Mouse (Mus musculus) cerebellum, adult 18-20 months (tissue): ENCODE results near the gene Clcn6.
A peak's percentile ranks its signal among the peaks of the same experiment; 100 is the strongest.
"Not testable (repeated sequence)": the region's sequence is repeated elsewhere in the genome, so short reads cannot be mapped to it uniquely, and the experiment has no call there.

ENCODE experiments used
- DNase-seq, 2 experiments: peaks; one replicate each; pipeline ENCODE4 v3.0.0; 2021

Gene Clcn6

GRCm38 (mm10) chr4:148065702-148066400 is 27.2 kb upstream of the Clcn6 start:
- no peak for DNase-seq

- no peak for DNase-seq
Observed at GRCm38 (mm10) chr4:148061086-148061480, 22.5 kb upstream of the Clcn6 start.

GRCm38 (mm10) chr4:148060120-148061085 is 21.8 kb upstream of the Clcn6 start:
- DNase-seq = peak in 1 of 2 experiments; percentile 36

DNA sequence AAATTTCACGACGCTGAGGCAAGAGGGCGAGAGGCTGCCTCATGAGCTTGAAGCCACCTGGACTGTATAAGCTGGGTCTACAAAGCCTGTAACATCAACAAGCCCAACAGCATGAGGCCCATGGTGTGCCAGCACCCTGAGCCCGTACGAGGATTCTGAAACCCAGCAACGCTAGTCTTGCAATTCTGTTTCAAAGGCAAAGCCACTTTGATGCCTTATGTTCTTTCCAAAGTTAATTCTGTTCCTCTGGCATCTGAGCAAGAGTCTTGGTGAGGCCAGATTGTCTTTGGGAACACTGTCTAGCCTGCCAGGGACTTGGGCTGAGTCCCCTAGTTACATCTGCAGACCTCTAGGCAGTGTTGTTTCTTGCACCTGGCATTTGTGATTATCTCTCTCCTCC is 20.4 kb upstream of the Clcn6 start:
- DNase-seq = no peak

DNA sequence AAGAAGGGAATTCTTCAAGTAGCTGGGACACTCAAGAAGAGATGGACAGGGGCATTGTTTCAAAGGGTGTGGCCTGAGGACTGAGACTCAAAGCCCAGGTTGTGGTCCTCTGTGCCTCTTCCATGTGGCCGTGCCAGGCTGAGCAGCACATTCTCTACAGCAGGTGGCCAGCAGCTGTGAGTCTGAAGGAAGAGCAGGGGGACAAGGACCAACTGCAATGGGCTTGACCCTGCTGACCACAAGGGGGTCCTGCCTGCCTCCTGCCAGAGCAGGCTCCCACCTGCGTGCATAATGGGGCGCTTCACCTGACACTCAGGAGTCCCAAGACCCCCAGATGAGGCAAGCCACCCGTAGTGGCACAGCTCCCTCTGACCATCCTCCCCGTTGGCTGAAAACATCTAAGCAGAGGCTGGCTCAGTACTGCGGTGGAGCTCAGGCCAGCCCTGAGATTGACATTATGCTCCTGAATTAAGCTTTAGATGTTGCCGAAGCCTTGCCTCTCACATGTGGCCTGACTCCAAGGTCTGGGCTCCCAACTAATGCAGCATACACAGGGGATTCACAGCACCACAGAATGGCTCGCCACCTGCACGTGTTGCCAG is 19.7 kb upstream of the Clcn6 start:
- no peak for DNase-seq

DNA sequence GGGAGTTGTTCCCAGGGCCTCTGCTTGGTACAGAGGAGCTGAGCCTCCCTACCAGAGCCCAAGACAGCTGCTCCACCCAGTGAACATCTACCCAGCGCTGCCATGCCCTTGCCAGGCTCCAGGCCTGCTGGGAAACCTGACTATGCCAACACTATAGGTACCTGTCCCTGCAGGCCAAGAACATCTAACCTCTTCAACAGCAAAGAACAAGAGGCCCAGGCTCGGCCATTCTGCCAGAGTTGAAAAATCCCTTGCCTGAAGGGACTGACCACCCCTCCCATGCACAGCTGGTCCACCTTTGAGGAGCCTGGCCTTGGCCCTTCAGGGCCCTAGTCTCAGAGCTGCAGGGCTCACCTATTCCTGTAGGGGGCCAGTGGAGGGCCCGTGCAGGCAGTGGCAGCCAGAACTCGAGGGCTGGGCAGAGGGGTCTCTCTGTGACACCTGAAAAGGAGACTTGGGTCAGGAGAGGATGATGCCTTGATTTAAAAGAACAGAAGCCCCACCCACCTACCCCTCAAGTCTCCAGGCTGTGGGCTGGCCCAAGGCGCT is 19.1 kb upstream of the Clcn6 start:
- no peak for DNase-seq

GRCm38 (mm10) chr4:148056801-148057200 is 18.2 kb upstream of the Clcn6 start:
- DNase-seq = peak in 1 of 2 experiments; percentile 44

DNA sequence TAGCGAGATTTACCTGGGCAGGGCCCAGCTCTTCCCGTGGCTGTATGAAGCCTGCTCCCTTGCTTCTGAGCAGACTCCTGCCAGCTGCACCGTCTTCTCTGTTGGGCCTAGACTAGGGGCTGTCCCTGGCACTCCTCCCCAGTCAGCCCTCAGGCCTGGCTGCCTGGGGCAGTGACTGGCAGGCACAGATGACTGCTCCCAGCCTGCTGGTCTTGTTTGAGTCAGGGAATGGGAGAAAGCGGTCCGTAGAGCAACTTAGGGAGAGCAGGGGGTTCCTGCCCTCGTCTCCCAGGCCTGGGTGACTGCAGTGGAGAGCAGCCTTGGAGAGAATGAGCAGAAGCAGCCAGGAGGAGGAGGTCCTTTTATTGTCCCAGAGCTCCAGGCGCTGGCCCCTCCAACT is 17.6 kb upstream of the Clcn6 start:
- no peak for DNase-seq

GRCm38 (mm10) chr4:148054961-148055695 is 16.5 kb upstream of the Clcn6 start:
- DNase-seq = peak; percentile 66 to 72

GRCm38 (mm10) chr4:148053417-148053920 is 14.8 kb upstream of the Clcn6 start:
- no peak for DNase-seq

DNA sequence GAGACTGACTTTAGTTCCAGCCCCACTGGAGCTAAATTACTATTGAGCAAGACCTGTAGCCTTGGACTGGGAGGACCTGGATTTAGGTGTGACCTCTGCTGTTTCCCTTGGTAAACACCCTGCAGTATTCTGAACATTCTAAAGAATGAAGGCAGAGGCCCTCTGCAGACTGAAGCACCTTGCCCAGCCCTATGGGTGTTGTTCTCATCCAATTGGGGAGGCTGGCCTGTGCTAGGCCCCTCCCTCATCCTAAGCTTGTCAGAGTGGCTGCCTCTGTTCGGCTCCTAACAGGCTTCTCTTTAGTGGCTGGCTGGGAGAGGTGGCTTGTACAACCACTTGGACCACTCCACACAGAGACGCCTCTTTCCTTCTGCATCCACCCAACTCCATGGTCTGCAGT is 14.4 kb upstream of the Clcn6 start:
- no peak for DNase-seq

DNA sequence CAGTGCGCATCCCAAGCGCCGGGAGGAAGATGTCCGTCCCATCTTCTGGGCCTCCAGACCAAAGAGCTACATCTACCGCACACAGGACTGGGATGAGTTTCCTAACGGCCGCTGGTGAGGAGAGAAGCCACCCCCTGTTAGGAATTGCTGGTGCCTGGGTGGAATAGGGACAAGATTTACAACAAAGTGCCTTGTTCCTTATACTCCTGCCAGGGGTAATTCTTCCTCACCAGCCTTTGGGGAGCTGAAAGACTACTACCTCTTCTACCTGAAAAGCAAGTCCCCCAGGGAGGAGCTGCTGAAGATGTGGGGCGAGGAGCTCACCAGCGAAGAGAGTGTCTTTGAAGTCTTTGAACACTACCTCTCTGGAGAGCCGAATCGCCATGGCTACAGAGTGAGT is 13.3 kb upstream of the Clcn6 start:
- no peak for DNase-seq

GRCm38 (mm10) chr4:148051046-148051776 is 12.6 kb upstream of the Clcn6 start:
- DNase-seq = no peak

DNA sequence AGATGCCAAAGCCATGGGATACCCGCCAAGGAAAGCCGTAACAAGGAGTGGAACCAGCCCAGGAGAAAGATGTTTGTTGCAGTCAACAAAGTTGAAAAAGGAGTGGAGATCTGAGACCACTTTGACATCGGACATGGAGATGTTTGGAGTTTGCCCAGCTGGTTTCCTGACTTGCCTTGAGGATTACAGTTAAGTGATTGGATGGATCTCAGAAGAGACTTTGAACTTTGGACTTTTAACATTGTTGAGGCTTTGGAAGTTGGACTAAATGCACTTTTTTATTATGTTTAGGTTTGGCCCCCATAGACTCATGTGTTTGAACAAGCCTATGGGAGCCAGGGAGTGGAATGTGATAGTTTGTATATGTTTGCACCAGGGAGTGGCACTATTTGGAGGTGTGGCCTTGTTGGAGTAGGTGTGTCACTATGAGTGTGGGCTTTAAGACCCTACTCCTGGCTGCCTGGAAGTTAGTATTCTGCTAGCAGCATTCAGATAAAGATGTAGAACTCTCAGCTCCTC is 11.8 kb upstream of the Clcn6 start:
- not testable (repeated sequence) for DNase-seq

- no peak for DNase-seq
Observed at GRCm38 (mm10) chr4:148046450-148047031, 7.9 kb upstream of the Clcn6 start.

- no peak for DNase-seq
Observed at GRCm38 (mm10) chr4:148044113-148044512, 5.5 kb upstream of the Clcn6 start.

GRCm38 (mm10) chr4:148043327-148043726 is 4.7 kb upstream of the Clcn6 start:
- DNase-seq = peak in 1 of 2 experiments; percentile 32

- DNase-seq = peak; percentile 29 to 43
Observed at GRCm38 (mm10) chr4:148041611-148042191, 3.1 kb upstream of the Clcn6 start.

DNA sequence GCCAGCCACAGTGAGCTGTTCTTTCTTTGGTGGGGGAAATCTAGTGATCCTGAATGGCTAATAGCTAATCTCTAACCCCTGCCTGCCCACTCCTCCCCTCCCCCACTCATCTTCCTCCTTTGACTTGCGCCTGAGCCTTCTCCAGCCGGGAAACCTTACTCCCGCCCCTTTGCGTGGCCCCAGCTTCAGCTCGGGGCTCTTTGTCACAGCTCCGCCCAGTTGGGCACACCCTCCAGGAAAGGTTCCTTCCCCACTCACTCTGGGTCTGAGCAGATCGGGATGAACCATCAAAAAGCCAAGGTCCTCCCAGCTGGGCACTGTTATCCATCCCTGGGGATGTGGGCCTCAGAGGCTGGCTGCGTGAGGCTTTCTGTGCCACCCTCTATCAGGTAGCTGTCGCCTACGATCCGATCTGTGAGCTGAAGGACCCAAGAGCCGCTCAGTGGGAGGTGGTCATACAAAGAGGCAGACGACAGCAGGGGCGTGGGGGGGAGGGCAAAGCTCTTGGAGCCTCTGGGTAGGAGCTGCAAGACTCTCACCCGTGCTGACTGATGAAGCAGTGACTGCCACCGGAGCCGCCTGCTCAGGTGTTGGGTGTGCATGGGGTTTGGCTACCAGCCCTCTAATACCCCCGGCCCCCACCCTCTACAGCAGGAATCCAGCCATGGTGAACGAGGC is 2.5 kb upstream of the Clcn6 start:
- peak; percentile 59 to 70 for DNase-seq
